Comparison of ENCODE assay signal across 15 mouse cellular contexts in the genomic region with DNA sequence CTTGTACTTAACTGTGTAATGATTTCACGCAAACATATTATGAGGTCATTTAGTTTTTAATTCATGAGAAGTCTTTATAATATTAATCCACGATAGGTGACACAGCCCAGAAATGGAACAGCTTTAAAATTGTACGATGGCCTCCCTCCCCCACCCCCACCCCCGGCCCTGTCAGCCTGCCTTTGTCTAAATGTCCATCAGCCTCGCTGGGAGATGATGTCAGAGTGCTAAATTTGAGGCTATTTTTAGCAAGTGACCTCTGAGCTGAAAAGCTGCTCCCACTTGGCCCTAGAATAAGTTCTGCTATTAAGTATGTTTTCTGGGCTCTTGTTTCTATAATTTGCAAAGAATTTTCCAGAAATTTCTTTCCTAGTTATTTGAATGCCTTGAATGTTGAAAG.
DNase-seq lines count a peak whose midpoint lies in the region; ATAC-seq and TF ChIP-seq lines count a peak whose summit lies in the region.
"Had no signal": no experiment of that assay in that cellular context is flagged by ENCODE, and none has a peak within 500 bp of the region (broad histone marks: within the 10 kb centered on the region; RNA-seq: fewer than 3 reads in every experiment).

No protein-coding gene starts in this region.

- peak overlapping the region; percentile 49 for H3K4me2 ChIP-seq in heart, embryonic 13.5 days
- H3K4me2 ChIP-seq in midbrain, embryonic 11.5 days, result no peak overlapping the region
- H3K4me2 ChIP-seq in midbrain, postnatal 0 days (ENCODE audit: low read depth, low read length, poor library complexity, severe bottlenecking), result no peak overlapping the region
- no peak overlapping the region for H3K4me2 ChIP-seq in liver, postnatal 0 days (ENCODE audit: low read depth, low read length)
- H3K4me2 ChIP-seq: liver, embryonic 12.5 days had no signal

- TF ChIP-seq CTCF in heart, adult 2 months (IDR thresholded peaks at IDR 0.05), result no peak
- TF ChIP-seq CTCF in midbrain, postnatal 0 days (IDR thresholded peaks at IDR 0.05), result no peak
- no peak for TF ChIP-seq CTCF in liver, postnatal 0 days (IDR thresholded peaks at IDR 0.05; ENCODE audit: low read depth)

- H3K27me3 ChIP-seq in heart, embryonic 13.5 days (replicated peaks), result peaks cover 15% of the 10 kb centered on the region
- H3K27me3 ChIP-seq in heart, adult 2 months (ENCODE audit: control insufficient read depth, insufficient read depth, low read length), result no peaks in the 10 kb centered on the region
- no peaks in the 10 kb centered on the region for H3K27me3 ChIP-seq in midbrain, embryonic 11.5 days (ENCODE audit: control insufficient read depth, insufficient read depth, low read length)
- H3K27me3 ChIP-seq in midbrain, postnatal 0 days (ENCODE audit: insufficient read depth, low read length), result no peaks in the 10 kb centered on the region
- H3K27me3 ChIP-seq in liver, postnatal 0 days (ENCODE audit: insufficient read depth, low read length), result 0 out of 2 replicates have a peak, but pooled peaks cover 3% of the 10 kb centered on the region

- intact Hi-C loops in heart, adult 2 months (cut with DNase I), result no loop called here

- H3K9ac ChIP-seq in heart, embryonic 13.5 days, result peak overlapping the region; percentile 28; the same call in 1 of the 2 replicates
- H3K9ac ChIP-seq in heart, adult 2 months (ENCODE audit: low read depth, low read length), result no peak overlapping the region
- no peak overlapping the region for H3K9ac ChIP-seq in midbrain, embryonic 11.5 days (ENCODE audit: low read length)
- no peak overlapping the region for H3K9ac ChIP-seq in midbrain, postnatal 0 days (replicated peaks; ENCODE audit: low read length, poor library complexity, severe bottlenecking)
- H3K9ac ChIP-seq in liver, postnatal 0 days (replicated peaks), result no peak overlapping the region
- H3K9ac ChIP-seq: liver, embryonic 12.5 days had no signal

- no peaks in the 10 kb centered on the region for H3K9me3 ChIP-seq in heart, embryonic 13.5 days
- H3K9me3 ChIP-seq in midbrain, embryonic 11.5 days (ENCODE audit: control insufficient read depth, low read length), result no peaks in the 10 kb centered on the region
- H3K9me3 ChIP-seq in midbrain, postnatal 0 days (ENCODE audit: low read length), result no peaks in the 10 kb centered on the region
- H3K9me3 ChIP-seq in liver, postnatal 0 days (ENCODE audit: low read length), result no peaks in the 10 kb centered on the region
- H3K9me3 ChIP-seq: limb, embryonic 10.5 days; liver, embryonic 12.5 days had no signal

- WGBS in heart, embryonic 13.5 days, result 31% methylated on average over 5 of the region's 5 CpGs
- WGBS in heart, adult 2 months, result 24% methylated on average over 5 of the region's 5 CpGs
- 65% methylated on average over 5 of the region's 5 CpGs for WGBS in midbrain, embryonic 11.5 days
- 47% methylated on average over 5 of the region's 5 CpGs for WGBS in midbrain, postnatal 0 days
- 38% methylated on average over 5 of the region's 5 CpGs for WGBS in liver, postnatal 0 days (ENCODE audit: insufficient replicate concordance)

- peak; percentile 34 for DNase-seq in embryo, embryonic 11 days
- DNase-seq in embryo, embryonic 10.5 days (ENCODE audit: low spot score), result no peak
- no peak for DNase-seq in heart, adult 2 months
- DNase-seq in midbrain, embryonic 11.5 days (ENCODE audit: low spot score, missing footprints), result peak; percentile 77
- DNase-seq in midbrain, postnatal 0 days (ENCODE audit: low spot score), result no peak
- DNase-seq in layer of hippocampus, postnatal 36 days, result no peak
- no peak for DNase-seq in liver, postnatal 0 days
- DNase-seq: cerebellum, adult 2 months; kidney, adult 9 months; kidney, postnatal 4 days; thymus, postnatal 25 days had no signal

- H3K27ac ChIP-seq in heart, embryonic 13.5 days (replicated peaks), result peak overlapping the region; percentile 87
- no peak overlapping the region for H3K27ac ChIP-seq in heart, adult 2 months
- no peak overlapping the region for H3K27ac ChIP-seq in midbrain, embryonic 11.5 days (ENCODE audit: low read depth, low read length)
- H3K27ac ChIP-seq in midbrain, postnatal 0 days (ENCODE audit: low read depth, low read length), result no peak overlapping the region
- H3K27ac ChIP-seq in liver, postnatal 0 days (ENCODE audit: low read depth), result no peak overlapping the region
- H3K27ac ChIP-seq: limb, embryonic 10.5 days; liver, embryonic 12.5 days; stomach, postnatal 0 days had no signal

- peaks cover 52% of the 10 kb centered on the region for H3K4me1 ChIP-seq in heart, embryonic 13.5 days
- no peaks in the 10 kb centered on the region; the same call in 1 of the 2 replicates for H3K4me1 ChIP-seq in heart, adult 2 months (ENCODE audit: control insufficient read depth, insufficient read depth, low read length)
- peaks cover 4% of the 10 kb centered on the region; the same call in 1 of the 2 replicates for H3K4me1 ChIP-seq in midbrain, embryonic 11.5 days (ENCODE audit: control insufficient read depth, insufficient read depth, low read length)
- no peaks in the 10 kb centered on the region for H3K4me1 ChIP-seq in midbrain, postnatal 0 days (ENCODE audit: insufficient read depth, low read length)
- H3K4me1 ChIP-seq in liver, postnatal 0 days (ENCODE audit: insufficient read depth), result no peaks in the 10 kb centered on the region
- H3K4me1 ChIP-seq: liver, embryonic 12.5 days had no signal

- no peak for TF ChIP-seq POLR2A in heart, adult 2 months (IDR thresholded peaks at IDR 0.05; ENCODE audit: insufficient read depth, low read depth, low read length)

- no peak for ATAC-seq in heart, embryonic 13.5 days (ENCODE audit: extremely low read depth, insufficient number of reproducible peaks, low FRiP score, low TSS enrichment)
- no peak for ATAC-seq in midbrain, embryonic 11.5 days (ENCODE audit: low FRiP score)
- ATAC-seq in midbrain, postnatal 0 days (ENCODE audit: low FRiP score), result no peak
- no peak for ATAC-seq in liver, postnatal 0 days
- ATAC-seq: liver, embryonic 12.5 days had no signal

- H3K79me2 ChIP-seq in heart, adult 2 months (replicated peaks; ENCODE audit: control insufficient read depth, insufficient read depth, low read length), result no peaks in the 10 kb centered on the region

- no peaks in the 10 kb centered on the region for H3K36me3 ChIP-seq in heart, embryonic 13.5 days
- no peaks in the 10 kb centered on the region for H3K36me3 ChIP-seq in heart, adult 2 months (ENCODE audit: control insufficient read depth, insufficient read depth, low read length)
- no peaks in the 10 kb centered on the region for H3K36me3 ChIP-seq in midbrain, embryonic 11.5 days (ENCODE audit: control insufficient read depth, insufficient read depth, low read length)
- H3K36me3 ChIP-seq in midbrain, postnatal 0 days (ENCODE audit: insufficient read depth, low read length), result no peaks in the 10 kb centered on the region
- no peaks in the 10 kb centered on the region for H3K36me3 ChIP-seq in liver, postnatal 0 days (replicated peaks; ENCODE audit: insufficient read depth, low read length)
- H3K36me3 ChIP-seq: limb, embryonic 10.5 days; liver, embryonic 12.5 days had no signal

- no peak for TF ChIP-seq EP300 in heart, adult 2 months (IDR thresholded peaks at IDR 0.05; ENCODE audit: insufficient read depth, low read depth, low read length)
- TF ChIP-seq EP300 in liver, postnatal 0 days (IDR thresholded peaks at IDR 0.05; ENCODE audit: low read depth), result no peak

- H3K4me3 ChIP-seq in heart, embryonic 13.5 days, result no peak overlapping the region
- no peak overlapping the region for H3K4me3 ChIP-seq in heart, adult 2 months
- no peak overlapping the region for H3K4me3 ChIP-seq in midbrain, embryonic 11.5 days (ENCODE audit: low read depth, low read length)
- no peak overlapping the region for H3K4me3 ChIP-seq in midbrain, postnatal 0 days (ENCODE audit: low read depth, low read length)
- no peak overlapping the region for H3K4me3 ChIP-seq in liver, postnatal 0 days (ENCODE audit: low read depth, low read length)
- H3K4me3 ChIP-seq: limb, embryonic 10.5 days; liver, embryonic 12.5 days had no signal

Comparison
In these comparisons a context has a peak if more than half of its experiments do, and no peak if none do; other contexts are left out.
1. DNase-seq: peak in embryo, embryonic 11 days (single experiment) and midbrain, embryonic 11.5 days (single experiment); none in embryo, embryonic 10.5 days (single experiment), heart, adult 2 months (0 of 2), midbrain, postnatal 0 days (single experiment), layer of hippocampus, postnatal 36 days (0 of 2) and liver, postnatal 0 days (single experiment).